Mouse (Mus musculus): ENCODE data around the gene Chrm3.
A peak's percentile ranks its signal among the peaks of the same experiment; 100 is the strongest.

Gene Chrm3

DNA sequence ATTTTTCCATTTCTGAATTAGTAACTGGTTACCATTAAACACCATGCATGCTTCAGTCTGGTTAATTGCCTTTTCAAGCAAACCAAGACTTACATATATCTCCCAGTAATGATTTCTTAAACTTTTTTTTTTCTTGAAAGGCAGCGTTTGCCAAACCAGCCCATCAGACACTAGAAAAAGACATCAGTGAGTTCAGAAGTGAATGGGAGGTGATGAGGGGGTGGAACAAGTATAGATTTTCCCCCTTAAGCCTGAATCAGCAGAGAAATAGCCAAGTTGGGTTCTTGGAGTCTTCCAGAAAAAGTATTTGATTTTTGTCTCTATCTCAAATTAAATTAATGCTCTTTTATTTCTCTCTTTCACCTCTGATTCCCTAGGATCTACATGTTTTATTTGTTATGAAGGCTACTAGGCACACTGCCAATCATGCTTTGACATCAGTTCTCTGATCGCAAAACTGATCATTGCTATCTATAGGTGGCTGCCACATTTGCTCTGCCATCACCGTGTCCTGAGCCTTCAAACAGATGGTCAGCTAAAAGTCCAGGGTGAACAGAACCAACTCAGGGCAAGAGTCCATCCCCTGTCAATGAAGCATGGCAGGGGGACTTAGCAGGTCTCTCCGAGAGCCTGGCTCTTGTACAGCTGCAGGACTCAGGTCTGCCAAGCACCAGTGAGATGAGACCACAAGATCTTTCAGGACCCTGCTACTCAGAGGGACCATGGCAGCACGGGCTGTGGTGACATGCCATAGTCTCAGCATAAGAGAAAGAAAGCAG lies 125.1 kb downstream of the Chrm3 start:
- no peak for DNase-seq

- DNase-seq, result no peak
Measured at GRCm38 (mm10) chr13:10220403-10220802, 140.2 kb downstream of the Chrm3 start.

DNA sequence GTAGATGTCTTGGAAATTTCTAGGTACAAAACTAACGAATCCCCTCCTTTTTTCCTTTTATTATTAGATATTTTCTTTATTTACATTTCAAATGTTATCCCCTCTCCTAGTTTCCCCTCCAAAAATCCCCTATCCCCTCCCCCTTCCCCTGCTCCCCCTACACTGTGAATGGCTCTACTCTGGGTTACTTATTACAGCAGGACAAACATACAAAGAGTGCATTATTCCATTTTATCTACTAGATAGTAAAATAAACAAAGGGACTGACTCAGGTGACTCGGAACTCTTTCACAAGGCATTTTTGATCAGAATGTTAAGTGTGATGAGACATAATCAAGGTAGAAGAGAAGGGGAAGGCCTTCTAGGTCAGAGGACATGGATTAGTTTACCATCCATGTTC lies 148.5 kb downstream of the Chrm3 start:
- no peak for DNase-seq

- no peak for DNase-seq
Measured at GRCm38 (mm10) chr13:10210522-10211244, 150.0 kb downstream of the Chrm3 start.

DNA sequence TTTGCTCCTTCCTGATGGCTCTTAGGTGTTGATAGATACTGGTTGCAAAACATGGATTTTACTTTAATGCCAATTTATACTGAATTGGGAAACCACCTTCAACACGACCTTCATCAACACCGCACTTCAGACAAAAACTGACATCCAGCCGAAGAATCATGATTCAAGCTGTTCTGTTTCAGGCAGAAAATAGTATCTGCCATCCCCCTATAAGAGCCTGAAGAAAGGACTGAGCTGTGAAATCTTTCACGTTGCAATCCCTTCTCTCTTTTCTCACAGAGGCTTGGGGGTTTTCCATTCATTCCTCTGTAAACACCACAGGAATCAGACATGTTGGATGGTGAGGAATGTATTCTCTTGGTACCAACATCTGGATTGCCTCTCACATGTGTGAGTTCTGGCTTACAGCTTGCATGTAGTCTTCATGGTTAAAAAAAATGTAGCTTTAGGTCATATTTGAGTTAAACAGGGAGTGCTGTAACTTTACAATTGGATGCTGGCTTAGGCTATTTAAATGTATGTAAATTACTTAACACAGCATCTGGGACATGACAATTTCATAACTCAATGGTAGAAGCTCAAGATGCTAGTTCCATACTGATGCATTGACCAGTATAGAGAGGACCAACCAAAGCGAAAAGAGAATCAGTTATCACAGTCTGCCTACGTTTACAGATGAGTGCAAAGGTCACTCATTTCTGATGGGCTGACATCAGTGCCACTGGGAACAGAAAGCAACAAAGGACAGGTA lies 161.3 kb downstream of the Chrm3 start:
- DNase-seq, result no peak

GRCm38 (mm10) chr13:10189829-10190228 lies 170.8 kb downstream of the Chrm3 start:
- DNase-seq, result no peak

DNA sequence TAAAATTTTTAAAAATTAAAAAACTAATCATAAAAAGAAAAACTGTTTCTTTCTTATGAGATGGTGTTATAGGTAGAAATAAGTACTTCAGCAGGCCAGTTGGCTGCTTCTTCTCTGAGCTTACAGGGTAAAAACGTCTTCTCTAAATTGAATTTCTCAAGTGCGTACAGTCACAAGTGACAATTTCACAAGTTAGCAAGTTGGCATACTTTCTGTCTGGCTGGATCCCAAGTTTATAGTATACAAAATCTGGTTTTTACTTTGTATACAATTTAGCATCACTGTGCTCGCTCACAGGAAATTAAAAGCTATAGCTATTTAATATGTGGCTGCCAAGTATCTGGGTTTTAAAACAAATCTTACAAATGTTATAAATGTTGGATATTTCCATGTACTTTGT lies 172.7 kb downstream of the Chrm3 start:
- DNase-seq, result no peak

GRCm38 (mm10) chr13:10183837-10184236 lies 176.8 kb downstream of the Chrm3 start:
- no peak for DNase-seq

DNA sequence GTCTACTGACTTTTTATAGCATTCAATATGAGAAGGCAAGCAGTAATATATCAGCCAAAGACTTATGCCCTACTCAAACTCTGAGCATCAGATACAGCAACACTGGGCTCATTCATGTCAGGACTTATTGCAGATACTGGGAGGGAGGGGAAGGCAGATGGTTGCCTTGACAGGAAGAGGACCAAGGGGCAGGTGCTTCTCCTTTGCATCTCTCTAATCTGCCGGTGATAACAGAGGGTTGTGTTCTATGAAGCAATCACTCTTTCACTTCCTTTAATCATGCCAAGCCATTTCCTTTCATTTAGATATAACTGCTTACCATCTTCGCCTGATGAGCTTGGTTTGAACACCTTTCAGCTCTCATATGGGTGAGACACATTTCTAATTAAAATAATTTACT lies 177.9 kb downstream of the Chrm3 start:
- peak; percentile 10 for DNase-seq

- no peak for DNase-seq
Measured at GRCm38 (mm10) chr13:10170529-10170928, 190.1 kb downstream of the Chrm3 start.

DNA sequence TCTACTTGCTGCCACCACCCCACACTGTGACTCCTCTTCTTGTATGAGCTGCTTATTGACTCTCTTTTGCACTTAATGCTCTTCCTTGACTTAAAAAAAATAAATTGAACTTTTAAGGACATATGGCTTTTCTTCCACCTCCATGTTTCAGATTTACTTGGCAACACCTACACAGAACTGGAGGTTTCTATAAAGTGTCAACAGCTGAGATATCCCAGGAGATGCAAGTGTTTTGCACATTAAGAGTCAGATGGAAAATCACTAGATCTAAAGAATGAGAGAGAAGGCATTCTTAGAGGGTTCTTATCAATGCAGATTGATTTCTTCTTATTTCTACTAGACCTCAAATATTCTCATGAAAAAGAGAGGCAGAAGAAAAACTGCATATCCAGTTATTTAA lies 197.3 kb downstream of the Chrm3 start:
- no peak for DNase-seq

DNA sequence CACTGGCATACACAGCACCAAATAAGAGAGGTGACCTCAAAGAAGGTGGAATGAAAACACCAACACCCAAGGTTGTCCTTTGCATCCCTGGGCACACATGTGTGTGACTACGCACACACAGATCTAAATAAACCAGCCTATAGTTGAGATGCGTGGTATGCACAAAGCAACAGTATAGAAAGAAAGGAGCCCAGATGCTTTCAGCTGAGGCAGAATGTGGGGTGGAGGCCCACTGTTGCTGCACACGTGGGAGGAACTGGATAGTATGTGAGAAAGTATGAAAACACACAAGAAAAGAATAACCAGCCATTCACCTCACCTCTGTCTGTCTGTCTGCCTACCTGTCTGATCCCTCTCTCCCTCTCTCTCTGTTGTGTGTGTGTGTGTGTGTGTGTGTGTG lies 203.2 kb downstream of the Chrm3 start:
- no peak for DNase-seq

GRCm38 (mm10) chr13:10140573-10140972 lies 220.1 kb downstream of the Chrm3 start:
- DNase-seq, result no peak

- no peak for DNase-seq
Measured at GRCm38 (mm10) chr13:10138878-10139277, 221.8 kb downstream of the Chrm3 start.

DNA sequence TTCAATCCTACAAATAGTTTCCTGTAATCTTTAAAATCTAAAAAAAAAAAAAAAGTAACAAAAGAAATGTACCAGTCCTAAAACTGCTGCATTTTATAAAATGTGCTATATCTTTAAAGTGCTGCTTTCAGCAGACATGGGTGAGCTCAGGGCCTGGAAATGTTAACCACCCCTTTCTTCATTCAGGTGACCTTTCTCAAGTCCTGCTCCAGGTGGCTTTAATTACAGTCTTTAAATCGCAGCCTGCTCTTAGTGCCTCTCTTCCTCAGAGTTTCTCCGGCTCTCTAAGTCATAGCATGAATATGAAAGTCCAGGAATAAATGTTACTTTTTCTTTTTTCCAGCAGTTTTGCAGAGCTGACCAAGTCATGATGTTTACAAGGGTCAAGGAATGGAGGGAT lies 229.6 kb downstream of the Chrm3 start:
- no peak for DNase-seq

GRCm38 (mm10) chr13:10112211-10112610 lies 248.4 kb downstream of the Chrm3 start:
- peak; percentile 42 for DNase-seq

DNA sequence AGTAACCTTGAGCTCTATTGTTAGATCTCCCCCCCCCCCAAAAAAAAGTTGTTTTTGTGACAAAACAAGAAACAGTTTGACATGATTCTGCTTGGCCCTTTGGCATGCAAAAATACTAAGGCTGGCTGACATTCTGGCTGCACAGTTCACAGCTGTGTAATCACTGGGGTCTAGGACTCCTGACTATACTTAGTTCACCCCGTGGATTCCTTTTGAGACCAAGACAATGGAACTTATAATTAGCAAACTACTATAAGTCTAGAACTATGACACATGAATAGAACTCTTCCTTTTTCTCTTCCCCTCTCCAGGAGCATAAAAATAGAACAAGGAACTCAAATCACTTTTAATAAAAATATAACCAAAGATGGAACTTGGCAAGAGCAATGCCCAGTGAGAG lies 251.1 kb downstream of the Chrm3 start:
- peak; percentile 18 for DNase-seq

DNA sequence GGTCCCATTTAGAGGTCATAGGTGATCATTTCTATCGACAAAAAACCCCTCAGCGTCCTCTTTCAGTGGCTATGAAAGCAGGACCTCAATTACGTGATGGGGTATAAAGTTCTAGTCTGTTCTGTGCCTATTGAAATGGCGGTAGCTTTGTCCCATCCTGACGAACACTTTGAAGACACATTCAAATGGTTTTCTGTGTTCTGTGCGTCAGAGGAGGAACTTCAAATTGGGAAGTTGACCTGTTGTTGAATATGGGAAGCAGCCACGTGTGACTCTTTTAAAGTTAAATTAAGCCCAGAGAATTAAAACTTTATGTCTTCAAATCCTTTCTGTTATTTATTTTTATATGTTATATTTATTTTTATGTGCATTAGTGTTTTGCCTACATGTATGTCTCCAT lies 253.3 kb downstream of the Chrm3 start:
- DNase-seq, result no peak

- no peak for DNase-seq
Measured at GRCm38 (mm10) chr13:10090778-10091177, 269.9 kb downstream of the Chrm3 start.

GRCm38 (mm10) chr13:10086336-10086735 lies 274.3 kb downstream of the Chrm3 start:
- DNase-seq, result no peak

- no peak for DNase-seq
Measured at GRCm38 (mm10) chr13:10081896-10082426, 278.7 kb downstream of the Chrm3 start.

DNA sequence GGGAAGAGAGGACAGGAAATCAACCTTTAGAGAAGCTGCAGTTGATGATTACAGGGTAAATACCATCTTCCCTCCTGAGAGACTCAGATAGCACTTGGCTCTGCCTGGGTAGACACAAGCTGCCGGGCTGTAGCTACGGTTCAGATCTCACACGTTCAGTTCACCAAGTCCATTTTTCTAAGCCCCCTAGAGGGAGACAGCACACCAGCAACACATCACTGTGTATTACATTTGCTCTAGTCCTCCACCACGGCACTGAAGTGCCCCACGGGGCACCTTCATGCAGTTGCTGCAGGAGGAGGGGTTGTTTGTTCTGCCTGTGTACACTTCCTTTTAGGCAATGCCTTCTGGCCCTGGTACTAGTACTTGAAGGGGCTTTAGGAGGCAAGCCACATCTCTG lies 289.5 kb downstream of the Chrm3 start:
- DNase-seq, result peak; percentile 82

DNA sequence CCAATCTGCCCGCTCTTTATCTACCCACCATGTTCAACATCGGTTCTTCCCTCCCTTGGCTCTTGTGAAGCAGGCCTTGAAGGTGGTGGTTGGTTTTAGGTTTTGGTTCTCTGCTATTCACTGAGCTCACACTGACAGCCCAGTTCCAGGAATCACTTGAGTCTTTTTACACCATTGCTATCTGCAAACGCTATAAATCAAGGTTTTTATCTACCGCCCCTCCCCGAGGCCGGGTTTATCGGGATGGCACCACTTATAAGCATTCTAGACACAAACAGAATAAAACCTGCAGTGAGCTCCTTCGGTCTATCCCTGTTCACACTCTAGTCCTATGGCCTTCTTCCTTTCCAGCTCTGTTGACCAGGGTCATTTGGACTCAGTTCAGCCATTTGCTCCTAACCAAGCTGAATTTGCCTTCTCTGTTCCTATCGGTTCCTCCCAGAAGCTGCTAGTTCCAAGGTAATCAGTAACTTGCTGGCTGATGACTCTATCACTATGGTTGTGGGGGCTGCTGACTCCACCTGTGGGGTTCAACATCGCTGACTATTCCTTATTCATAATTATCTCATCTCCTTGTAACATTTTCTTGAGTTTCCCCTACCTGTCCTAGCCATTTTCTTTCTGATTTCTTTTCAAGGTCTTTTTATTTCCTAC lies 291.6 kb downstream of the Chrm3 start:
- no peak for DNase-seq
